Mouse (Mus musculus) fibroblast of lung, adult 2 months (primary cell): ENCODE results near the gene Mrpl41.

Experiments used
- DNase-seq: peaks from one replicate; pipeline ENCODE4 v3.0.0-alpha.2; 2011; ENCODE audit warnings: low read depth

Gene Mrpl41

DNA sequence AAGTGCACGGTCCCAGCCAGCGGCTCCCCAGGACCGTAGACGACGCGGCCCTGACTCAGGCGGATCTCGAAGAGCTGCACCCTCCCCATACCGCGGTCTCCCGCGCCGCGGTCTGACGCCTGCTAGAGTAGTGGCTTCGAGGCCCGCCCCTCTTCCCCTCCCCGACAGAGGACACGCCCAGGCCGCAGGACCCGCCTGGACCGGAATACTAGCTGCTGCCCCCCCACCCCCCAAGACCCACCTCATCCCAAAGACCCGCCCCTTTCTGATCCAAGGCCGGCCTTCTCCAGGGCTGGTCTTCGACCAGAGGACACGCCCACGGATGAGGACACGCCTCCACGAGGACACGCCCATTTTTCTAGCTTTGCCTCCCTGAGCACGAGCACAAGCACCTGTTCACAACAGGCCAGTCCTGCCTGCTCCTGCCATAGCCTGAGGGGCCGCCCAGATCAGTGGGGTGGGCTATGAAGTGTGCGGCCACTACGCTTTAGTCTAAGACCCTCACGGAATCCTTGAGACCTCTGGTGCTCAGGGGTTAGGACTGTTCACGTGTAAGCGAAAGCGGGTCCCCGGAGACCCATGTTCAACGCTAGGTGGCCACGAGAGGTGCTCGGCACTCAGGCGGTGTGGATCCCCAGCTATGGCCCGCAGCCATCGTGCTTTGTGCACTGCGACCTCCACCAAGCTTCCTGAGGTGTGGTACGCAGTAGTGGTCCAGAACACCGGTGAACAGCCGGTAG, 39.7 kb downstream of the Mrpl41 start, which contains the start of gene Arrdc1:
Arrdc1 (minus strand) TSS at position 196 of the 740 bp plus-strand sequence.
- DNase-seq: peak; percentile 81

DNA sequence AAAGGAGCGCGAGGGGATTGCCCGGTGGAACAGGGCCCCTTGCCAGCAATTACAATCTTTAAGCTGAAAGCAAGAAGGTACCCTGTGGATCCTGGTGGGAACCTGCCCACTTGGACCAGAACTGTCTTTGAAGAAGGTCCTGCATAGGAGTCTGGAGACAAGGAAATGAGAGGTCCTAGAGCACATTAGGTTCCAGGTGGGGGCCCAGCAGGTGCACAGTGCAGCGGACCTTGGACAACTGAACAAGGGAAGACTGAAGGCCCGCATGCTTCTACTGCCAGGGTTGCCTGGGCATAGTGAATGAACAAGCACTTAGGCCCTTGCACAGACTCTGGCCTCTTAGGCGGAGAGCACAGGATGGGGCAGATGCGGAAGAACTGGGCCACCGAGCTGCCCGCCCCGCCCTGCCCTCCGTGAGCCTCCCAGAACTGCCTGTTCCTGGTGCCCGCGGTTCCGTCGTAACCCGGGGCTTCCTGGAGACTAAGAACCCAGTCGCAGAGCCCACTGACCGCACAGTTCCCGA, 40.4 kb downstream of the Mrpl41 start:
- DNase-seq: no peak

DNA sequence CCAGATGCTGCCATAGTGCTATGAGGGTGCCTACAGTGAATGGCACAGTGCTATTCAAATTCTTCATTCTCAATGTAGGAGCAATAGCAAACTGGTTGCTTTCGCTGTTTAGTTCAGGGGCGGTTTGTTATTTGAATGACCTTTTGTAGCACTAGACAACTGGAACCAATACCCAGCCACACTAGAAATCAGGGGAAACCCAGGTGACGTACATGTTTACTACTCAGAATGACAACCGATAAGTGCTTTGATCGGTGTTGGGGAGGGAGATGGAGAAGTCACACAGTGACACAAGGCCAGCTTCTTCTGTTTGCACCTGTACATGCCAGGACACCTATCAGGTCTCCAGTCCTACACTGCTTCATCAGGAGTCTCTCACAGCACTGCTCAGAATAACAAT, 45.3 kb downstream of the Mrpl41 start:
- no peak for DNase-seq

DNA sequence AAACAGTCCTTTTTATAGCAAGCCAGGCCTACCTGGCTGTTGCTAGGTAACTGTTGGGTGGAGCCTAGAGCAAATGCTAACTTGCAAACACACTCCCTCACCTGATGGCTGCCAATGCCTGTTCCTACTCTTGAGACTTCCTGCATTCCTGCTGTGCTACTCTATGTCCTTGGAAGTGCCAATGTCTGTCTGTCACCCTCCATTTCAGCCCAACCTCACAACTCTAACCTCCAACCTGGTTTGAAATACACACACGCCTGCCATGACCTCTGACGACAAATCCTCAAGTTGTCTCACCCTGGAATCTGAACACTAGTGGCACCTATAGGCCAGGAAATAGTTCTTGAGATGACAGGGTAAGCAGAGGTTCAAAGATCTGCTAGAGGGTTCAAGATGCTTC, 45.8 kb downstream of the Mrpl41 start:
- no peak for DNase-seq

DNA sequence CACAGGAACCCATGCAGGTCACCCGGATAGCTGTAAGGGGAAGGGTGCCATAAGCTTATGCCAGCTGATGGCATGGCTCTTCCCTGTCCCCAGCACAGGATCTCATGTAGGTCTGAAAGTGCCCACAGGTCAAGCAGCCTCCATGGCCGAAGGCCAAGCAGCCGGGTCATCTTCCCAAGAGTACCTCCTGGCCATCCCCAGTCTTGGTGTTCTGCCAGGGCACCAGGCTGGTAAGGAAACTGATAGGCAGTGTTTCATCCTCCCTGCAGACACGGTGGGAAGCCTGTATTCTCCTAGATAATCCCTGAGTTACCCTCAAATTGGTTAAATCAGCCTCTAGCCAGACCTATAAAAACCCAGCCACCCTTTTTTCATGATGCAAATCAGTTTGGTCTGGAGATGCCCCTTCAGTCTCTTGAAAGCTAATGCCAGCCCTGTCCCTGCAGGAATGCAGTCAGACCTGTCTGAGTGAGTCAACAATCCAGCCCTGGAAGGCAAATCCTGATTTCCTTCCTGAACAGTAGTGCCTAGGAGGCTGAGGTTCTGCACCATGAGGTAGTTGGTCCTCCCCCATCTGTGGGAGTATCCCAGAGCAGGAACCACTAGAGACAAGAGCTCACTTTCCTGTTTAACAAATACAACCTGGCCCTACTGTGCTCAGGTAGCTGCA, 47.0 kb downstream of the Mrpl41 start:
- no peak for DNase-seq

DNA sequence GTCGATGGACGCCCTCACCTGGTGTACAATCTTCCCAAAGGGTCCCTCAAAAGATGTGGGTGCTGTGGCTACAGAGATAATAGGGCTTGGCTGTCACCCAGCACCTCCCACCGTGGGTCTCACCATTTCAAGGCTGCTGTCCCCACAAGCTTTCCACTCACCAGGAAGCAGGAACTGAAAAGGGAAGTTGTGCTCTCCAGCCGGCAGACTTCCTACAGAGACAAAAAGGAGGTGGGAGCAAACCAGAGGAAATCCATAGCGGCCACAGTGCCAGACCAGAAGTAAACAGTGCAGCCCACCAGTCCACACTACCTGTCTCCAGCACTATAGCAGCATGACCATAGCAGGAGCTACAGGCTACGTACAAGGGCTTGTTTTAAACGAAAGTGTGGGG, 47.9 kb downstream of the Mrpl41 start:
- no peak for DNase-seq

DNA sequence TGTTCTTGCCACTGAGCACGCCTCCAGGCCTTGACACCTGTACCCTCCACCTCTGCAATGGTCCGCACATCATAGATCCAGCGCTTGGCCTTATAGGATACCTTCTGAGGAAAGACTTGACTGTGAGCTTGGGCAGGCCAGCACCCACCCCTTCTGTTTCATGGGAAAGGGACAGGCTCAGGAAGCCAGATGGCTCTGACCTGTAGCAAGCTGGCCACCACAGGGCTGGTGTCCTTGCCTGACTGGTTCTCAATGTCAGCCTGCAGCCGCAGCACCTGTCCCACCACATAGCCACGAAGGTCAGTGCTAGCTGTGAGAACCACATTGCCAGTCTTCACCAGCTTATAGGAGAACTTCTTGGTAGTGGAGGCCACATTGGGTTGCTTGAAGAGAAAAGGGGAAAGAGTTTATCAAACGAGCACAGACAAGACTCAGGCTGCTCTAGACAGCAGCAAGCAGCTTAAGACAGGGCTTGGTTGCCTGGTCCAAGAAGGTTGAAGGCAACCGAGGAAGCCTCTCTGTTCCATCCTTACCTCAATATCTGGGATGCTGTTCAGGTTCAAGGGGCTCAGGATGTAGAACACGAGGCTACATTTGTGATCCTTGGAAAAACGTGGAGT, 48.4 kb downstream of the Mrpl41 start:
- no peak for DNase-seq

DNA sequence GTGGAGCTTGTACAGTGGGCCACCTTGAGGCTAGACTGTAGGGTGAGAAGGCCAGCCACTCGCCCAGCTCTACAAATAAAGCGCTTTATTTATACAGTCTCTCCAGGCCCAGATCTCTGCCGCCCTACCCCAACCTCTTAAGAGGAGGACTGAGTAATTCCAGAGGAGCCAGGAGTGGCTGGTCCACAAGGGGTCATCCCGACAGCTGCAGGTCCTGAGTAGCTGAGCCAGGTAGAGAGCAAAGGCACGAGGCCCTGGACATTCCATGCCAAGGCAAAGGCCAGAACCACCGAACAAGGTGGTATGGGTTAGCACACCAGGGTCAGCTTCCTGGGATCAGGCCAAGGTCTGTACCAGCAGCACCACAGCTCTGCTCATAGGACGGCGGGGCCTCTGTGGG, 49.6 kb downstream of the Mrpl41 start:
- no peak for DNase-seq
